Comparison of ENCODE assay signal across 9 mouse cellular contexts in the genomic region with DNA sequence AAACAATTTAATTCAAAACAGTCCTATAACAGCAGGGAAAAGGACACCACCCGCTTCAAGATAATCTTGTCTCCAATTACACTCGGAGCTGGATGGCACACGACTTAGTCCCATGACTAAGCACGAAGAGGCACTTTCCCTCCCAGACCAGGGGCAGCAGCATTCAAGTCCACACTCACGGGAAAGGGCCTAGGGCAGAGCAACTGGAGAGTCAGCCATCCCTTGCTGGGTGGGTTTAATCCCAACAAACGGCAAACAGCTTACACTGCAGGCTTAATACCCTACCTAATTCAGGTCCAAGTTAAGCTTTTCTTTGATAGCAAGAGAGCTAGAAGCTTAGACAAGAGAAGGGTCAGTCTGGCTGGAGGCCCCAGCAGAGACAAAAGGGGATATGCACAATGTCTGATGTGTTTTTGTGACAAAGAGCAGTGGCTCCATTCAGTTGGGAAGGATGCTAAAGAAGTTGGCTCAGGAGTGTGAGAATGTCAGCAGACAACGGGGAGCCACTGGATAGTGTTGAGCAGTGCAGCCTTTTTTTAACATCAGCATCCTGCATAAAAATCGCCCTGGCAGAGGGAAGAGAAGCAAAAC. TPM values are rescaled to one million over a fixed set of nuclear protein-coding genes. Genes with fewer than 3 reads are reported as not detected.
DNase-seq lines count a peak whose midpoint lies in the region; ATAC-seq and TF ChIP-seq lines count a peak whose summit lies in the region.
"Had no signal": no experiment of that assay in that cellular context is flagged by ENCODE, and none has a peak within 500 bp of the region (broad histone marks: within the 10 kb centered on the region; RNA-seq: fewer than 3 reads in every experiment).

No protein-coding gene starts in this region.

- H3K4me3 ChIP-seq in ES-E14 (ENCODE audit: insufficient read depth in 1 of 2, low read depth in 1 of 2, low read length in 2 of 2, poor library complexity in 1 of 2, severe bottlenecking in 1 of 2), result no peak overlapping the region
- H3K4me3 ChIP-seq in forebrain, embryonic 13.5 days, result no peak overlapping the region
- H3K4me3 ChIP-seq in midbrain, embryonic 10.5 days, result no peak overlapping the region

- under 1% methylated on average over 8 of the region's 8 CpGs for WGBS in forebrain, embryonic 13.5 days
- WGBS in midbrain, embryonic 10.5 days, result 4% methylated on average over 8 of the region's 8 CpGs

- H3K27me3 ChIP-seq in forebrain, embryonic 13.5 days, result no peaks in the 10 kb centered on the region
- H3K27me3 ChIP-seq in midbrain, embryonic 10.5 days (ENCODE audit: low read depth, poor library complexity, severe bottlenecking), result peaks cover 75% of the 10 kb centered on the region

- H3K4me2 ChIP-seq in forebrain, embryonic 13.5 days, result no peak overlapping the region

- DNase-seq in adrenal gland, adult (ENCODE audit: inconsistent age in 2 of 2, low spot score in 1 of 2), result peak; percentile 20 to 35
- no peak for DNase-seq in adrenal gland, adult 2 months
- DNase-seq in ES-E14 (ENCODE audit: low read depth, low spot score), result peak; percentile 15
- DNase-seq in midbrain, embryonic 10.5 days (ENCODE audit: low spot score), result peak; percentile 82
- DNase-seq in right cerebral cortex, postnatal 36 days (ENCODE audit: low spot score in 2 of 2), result no peak
- no peak for DNase-seq in kidney, postnatal 10 days
- DNase-seq in urinary bladder, postnatal 14 days (ENCODE audit: low spot score), result no peak
- DNase-seq: adrenal gland, postnatal 36 days had no signal

- in situ Hi-C loops in ES-E14 (cut with MboI; ENCODE audit: low sequenced_read_pairs in 2 of 2, unreplicated experiment in 2 of 2), result no loop called here

- H3K9ac ChIP-seq in ES-E14 (ENCODE audit: insufficient read depth, low read depth, low read length, poor library complexity, severe bottlenecking), result no peak overlapping the region
- H3K9ac ChIP-seq in forebrain, embryonic 13.5 days, result peak overlapping the region; percentile 5; the same call in 1 of the 2 replicates

- peak overlapping the region; percentile 44 for H3K27ac ChIP-seq in ES-E14 (ENCODE audit: insufficient read depth, low read depth, low read length, poor library complexity, severe bottlenecking)
- H3K27ac ChIP-seq in forebrain, embryonic 13.5 days, result peak overlapping the region; percentile 37
- peak overlapping the region; percentile 76 for H3K27ac ChIP-seq in midbrain, embryonic 10.5 days (replicated peaks)

- H3K36me3 ChIP-seq in ES-E14 (ENCODE audit: control insufficient read depth, insufficient read depth, low read length, poor library complexity, severe bottlenecking), result no peaks in the 10 kb centered on the region
- peaks cover 8% of the 10 kb centered on the region; the same call in 1 of the 2 replicates for H3K36me3 ChIP-seq in forebrain, embryonic 13.5 days (ENCODE audit: poor library complexity, severe bottlenecking)
- H3K36me3 ChIP-seq in midbrain, embryonic 10.5 days, result peaks cover 18% of the 10 kb centered on the region

- no peaks in the 10 kb centered on the region for H3K9me3 ChIP-seq in ES-E14 (ENCODE audit: control insufficient read depth, insufficient read depth, low read depth, low read length)
- no peaks in the 10 kb centered on the region for H3K9me3 ChIP-seq in forebrain, embryonic 13.5 days (replicated peaks)
- H3K9me3 ChIP-seq in midbrain, embryonic 10.5 days (replicated peaks), result peaks cover 13% of the 10 kb centered on the region

- H3K4me1 ChIP-seq in ES-E14 (ENCODE audit: control insufficient read depth in 2 of 2, insufficient read depth in 2 of 2, low read length in 2 of 2, poor library complexity in 1 of 2), result peaks cover 2 to 14% of the 10 kb centered on the region in 2 experiments; a peak in 3 of 4 replicates
- H3K4me1 ChIP-seq in forebrain, embryonic 13.5 days, result peaks cover 28% of the 10 kb centered on the region
- peaks cover 47% of the 10 kb centered on the region for H3K4me1 ChIP-seq in midbrain, embryonic 10.5 days

- peak; percentile 52 for ATAC-seq in forebrain, embryonic 13.5 days

TF ChIP-seq in ES-E14, 5 proteins besides CTCF, POLR2A, EP300 and RAD21:
- TF ChIP-seq MAFK (IDR thresholded peaks at IDR 0.05; ENCODE audit: insufficient read depth, low read depth, low read length) (0 out of 2 replicates have a peak, but pooled peaks have one; percentile 19), CHD2 (IDR thresholded peaks at IDR 0.05; ENCODE audit: low read depth, low read length) (no peak)

RNA-seq across cellular contexts. Expression of gene D630045J12Rik, which starts 46.8 kb away (rescaled TPM):
- 1 to 10 TPM; 2.9 to 4.5 TPM for total RNA-seq in adrenal gland, adult 2 months (2021)
- polyA plus RNA-seq in adrenal gland, adult 2 months (2012; rRNA removed), result 3.2 and 4.1 TPM in 2 replicates
- total RNA-seq in ES-E14 (2012; rRNA removed), result 4.1 and 6.3 TPM in 2 replicates
- polyA plus RNA-seq in forebrain, embryonic 13.5 days (2015; fragmentation: Nextera tagmentation; extraction: Ambion mirVana), result 10.9 and 12.4 TPM in 2 replicates
- 5.6 and 7.2 TPM in 2 replicates for polyA plus RNA-seq in midbrain, embryonic 10.5 days (2016; fragmentation: Nextera tagmentation; extraction: Ambion mirVana)

Comparison
In these comparisons a context has a peak if more than half of its experiments do, and no peak if none do; other contexts are left out.
1. DNase-seq: peak in adrenal gland, adult (2 of 2), ES-E14 (single experiment) and midbrain, embryonic 10.5 days (single experiment); none in adrenal gland, adult 2 months (single experiment), right cerebral cortex, postnatal 36 days (0 of 2), kidney, postnatal 10 days (single experiment) and urinary bladder, postnatal 14 days (single experiment).
2. Peak in every context shown above with its lines, with median percentiles within 50 percentile points of each other: H3K27ac ChIP-seq.